Mouse (Mus musculus) brain, embryonic 18.5 days (tissue): ENCODE results near the gene Sh3glb1.
"Not testable (repeated sequence)": the region's sequence is repeated elsewhere in the genome, so short reads cannot be mapped to it uniquely, and the experiment has no call there.

Experiments used
- DNase-seq: peaks from one replicate; pipeline ENCODE4 v3.0.0-alpha.2; 2012; ENCODE audit warnings: low read depth, low spot score

The Sh3glb1 gene

GRCm38 (mm10) chr3:144719901-144720747 lies at the start of gene Sh3glb1:
Gene Sh3glb1, minus strand, starts transcription at chr3:144720335.
- DNase-seq: peak; percentile 77

- DNase-seq: no peak
Measured at GRCm38 (mm10) chr3:144765161-144765560, 45.0 kb upstream of the Sh3glb1 start.

GRCm38 (mm10) chr3:144761454-144761853 lies 41.3 kb upstream of the Sh3glb1 start:
- DNase-seq: no peak

GRCm38 (mm10) chr3:144760592-144761309 lies 40.6 kb upstream of the Sh3glb1 start, which contains the start of gene Clca3a1:
Gene Clca3a1, minus strand, starts transcription at chr3:144760977.
- no peak for DNase-seq

- no peak for DNase-seq
Measured at GRCm38 (mm10) chr3:144759719-144760118, 39.6 kb upstream of the Sh3glb1 start.

- not testable (repeated sequence) for DNase-seq
Measured at GRCm38 (mm10) chr3:144756103-144756502, 36.0 kb upstream of the Sh3glb1 start.

- DNase-seq: no peak
Measured at GRCm38 (mm10) chr3:144753120-144753519, 33.0 kb upstream of the Sh3glb1 start.

- not testable (repeated sequence) for DNase-seq
Measured at GRCm38 (mm10) chr3:144749062-144749963, 29.2 kb upstream of the Sh3glb1 start.

GRCm38 (mm10) chr3:144747706-144748105 lies 27.6 kb upstream of the Sh3glb1 start:
- DNase-seq: not testable (repeated sequence)

GRCm38 (mm10) chr3:144738396-144738795 lies 18.3 kb upstream of the Sh3glb1 start:
- DNase-seq: not testable (repeated sequence)

- no peak for DNase-seq
Measured at GRCm38 (mm10) chr3:144736831-144737230, 16.7 kb upstream of the Sh3glb1 start.

- no peak for DNase-seq
Measured at GRCm38 (mm10) chr3:144723455-144723854, 3.3 kb upstream of the Sh3glb1 start.

GRCm38 (mm10) chr3:144722566-144722965 lies 2.4 kb upstream of the Sh3glb1 start:
- not testable (repeated sequence) for DNase-seq

GRCm38 (mm10) chr3:144721860-144722256 lies 1.7 kb upstream of the Sh3glb1 start:
- DNase-seq: no peak

- no peak for DNase-seq
Measured at GRCm38 (mm10) chr3:144721077-144721859, 1.1 kb upstream of the Sh3glb1 start.

- DNase-seq: no peak
Measured at GRCm38 (mm10) chr3:144719088-144719900, 841 bp downstream of the Sh3glb1 start.

GRCm38 (mm10) chr3:144718706-144719087 lies 1.4 kb downstream of the Sh3glb1 start:
- DNase-seq: no peak

- DNase-seq: no peak
Measured at GRCm38 (mm10) chr3:144717835-144718234, 2.3 kb downstream of the Sh3glb1 start.

GRCm38 (mm10) chr3:144717121-144717520 lies 3.0 kb downstream of the Sh3glb1 start:
- no peak for DNase-seq

- DNase-seq: no peak
Measured at GRCm38 (mm10) chr3:144715901-144716300, 4.2 kb downstream of the Sh3glb1 start.
